In genomic region chr2:29696207-29696800, GRCm38 (mm10) we compare ENCODE assay signal across 36 mouse cellular contexts. TPM values are rescaled to one million over a fixed set of nuclear protein-coding genes. Genes with fewer than 3 reads are reported as not detected.
DNase-seq lines count a peak whose midpoint lies in the region; ATAC-seq and TF ChIP-seq lines count a peak whose summit lies in the region.
"Had no signal": no experiment of that assay in that cellular context is flagged by ENCODE, and none has a peak within 500 bp of the region (broad histone marks: within the 10 kb centered on the region; RNA-seq: fewer than 3 reads in every experiment).

No protein-coding gene starts in this region.

- peak; percentile 9 for DNase-seq in kidney, postnatal 0 days (ENCODE audit: low spot score)
- no peak for DNase-seq in kidney, adult 9 months
- peak; percentile 71 to 77 for DNase-seq in kidney, postnatal 4 days
- DNase-seq in kidney, adult 18-20 months, result no peak
- DNase-seq in CH12.LX (ENCODE audit: extremely low read depth), result no peak
- no peak for DNase-seq in ES-E14 (ENCODE audit: low read depth, low spot score)
- DNase-seq in layer of hippocampus, postnatal 14 days (ENCODE audit: low spot score in 2 of 2), result no peak
- DNase-seq: adrenal gland, adult 8-10 months; adrenal gland, postnatal 25 days; cerebellum, adult 11-12 months; cerebellum, adult 8-10 months; cerebellum, postnatal 10 days; cerebellum, postnatal 36 days; embryo, embryonic 11 days; gastrocnemius, adult 2 months; gastrocnemius, postnatal 14 days; heart, adult 11 months had no signal

- H3K79me2 ChIP-seq in CH12.LX (replicated peaks; ENCODE audit: control insufficient read depth, extremely low read depth, insufficient read depth, poor library complexity, severe bottlenecking), result peaks cover 42% of the 10 kb centered on the region

- dilution Hi-C loops in CH12.LX (cut with MboI; ENCODE audit: extremely low pct_ligation_motif_present, extremely low pct_unique_long_range_greater_than_20kb, low sequenced_read_pairs), result no loop called here

- no peak for TF ChIP-seq CTCF in kidney, postnatal 0 days (IDR thresholded peaks at IDR 0.05; ENCODE audit: low read depth)
- no peak for TF ChIP-seq CTCF in CH12.LX (conservative IDR thresholded peaks at IDR 0.05 in 1 of 2, IDR thresholded peaks at IDR 0.05 in 1 of 2; ENCODE audit: low read depth in 2 of 2, low read length in 2 of 2)

- ATAC-seq in kidney, postnatal 0 days (replicated peaks; ENCODE audit: low FRiP score, low read depth), result no peak
- ATAC-seq in forebrain, embryonic 12.5 days (ENCODE audit: low FRiP score), result no peak
- ATAC-seq: activated CD4-positive, CD25-positive, alpha-beta regulatory T cell, adult 4 months; CD4-positive, CD25-positive, alpha-beta regulatory T cell, adult 4 months; forebrain, embryonic 13.5 days; forebrain, embryonic 16.5 days had no signal

- no peaks in the 10 kb centered on the region for H3K4me1 ChIP-seq in kidney, postnatal 0 days (replicated peaks; ENCODE audit: insufficient read depth, low read length)
- H3K4me1 ChIP-seq in CH12.LX (ENCODE audit: control insufficient read depth in 1 of 2, insufficient read depth in 2 of 2), result peaks cover 49 to 100% of the 10 kb centered on the region in 2 experiments
- peaks cover 5 to 6% of the 10 kb centered on the region in 2 experiments; a peak in 3 of 4 replicates for H3K4me1 ChIP-seq in ES-E14 (ENCODE audit: control insufficient read depth in 2 of 2, insufficient read depth in 2 of 2, low read length in 2 of 2, poor library complexity in 1 of 2)
- no peaks in the 10 kb centered on the region for H3K4me1 ChIP-seq in forebrain, embryonic 12.5 days
- H3K4me1 ChIP-seq: embryonic facial prominence, embryonic 10.5 days; embryonic facial prominence, embryonic 13.5 days; forebrain, embryonic 13.5 days; hindbrain, embryonic 12.5 days; hindbrain, embryonic 15.5 days had no signal

- no peak for TF ChIP-seq RAD21 in CH12.LX (IDR thresholded peaks at IDR 0.05; ENCODE audit: low read depth, low read length)

- TF ChIP-seq EP300 in CH12.LX (IDR thresholded peaks at IDR 0.05; ENCODE audit: low read length), result no peak

- H3K4me2 ChIP-seq in kidney, postnatal 0 days (ENCODE audit: low read length), result no peak overlapping the region
- no peak overlapping the region for H3K4me2 ChIP-seq in CH12.LX (ENCODE audit: insufficient read depth, low read depth, poor library complexity, severe bottlenecking)
- no peak overlapping the region for H3K4me2 ChIP-seq in forebrain, embryonic 12.5 days
- H3K4me2 ChIP-seq: embryonic facial prominence, embryonic 13.5 days; forebrain, embryonic 13.5 days; heart, embryonic 11.5 days; hindbrain, embryonic 12.5 days; hindbrain, embryonic 15.5 days had no signal

- in situ Hi-C loops in CH12.LX (cut with MboI; ENCODE audit: low pct_ligation_motif_present, low pct_unique_long_range_greater_than_20kb, low sequenced_read_pairs), result no loop called here
- in situ Hi-C loops in ES-E14 (cut with MboI; ENCODE audit: low sequenced_read_pairs in 2 of 2, unreplicated experiment in 2 of 2), result no loop called here

- no peak overlapping the region for H3K4me3 ChIP-seq in kidney, postnatal 0 days (replicated peaks; ENCODE audit: low read depth, low read length)
- H3K4me3 ChIP-seq in CH12.LX (replicated peaks in 1 of 3; ENCODE audit: low read depth in 2 of 3, low read length in 2 of 3, poor library complexity in 1 of 3), result no peak overlapping the region
- no peak overlapping the region for H3K4me3 ChIP-seq in ES-E14 (ENCODE audit: insufficient read depth in 1 of 2, low read depth in 1 of 2, low read length in 2 of 2, poor library complexity in 1 of 2, severe bottlenecking in 1 of 2)
- H3K4me3 ChIP-seq in forebrain, embryonic 12.5 days (replicated peaks), result no peak overlapping the region
- H3K4me3 ChIP-seq: embryonic facial prominence, embryonic 10.5 days; embryonic facial prominence, embryonic 13.5 days; erythroblast, embryonic 14.5 days; forebrain, embryonic 13.5 days; gastrocnemius, adult 2 months; hindbrain, embryonic 12.5 days; hindbrain, embryonic 15.5 days had no signal

- WGBS in kidney, postnatal 0 days, result 45% methylated on average over 7 of the region's 7 CpGs
- 87% methylated on average over 7 of the region's 7 CpGs for WGBS in forebrain, embryonic 12.5 days

- TF ChIP-seq POLR2A in CH12.LX (IDR thresholded peaks at IDR 0.05; ENCODE audit: low read depth, low read length), result no peak

- no peaks in the 10 kb centered on the region for H3K27me3 ChIP-seq in kidney, postnatal 0 days (ENCODE audit: insufficient read depth, low read length)
- no peaks in the 10 kb centered on the region for H3K27me3 ChIP-seq in CH12.LX (replicated peaks)
- no peaks in the 10 kb centered on the region for H3K27me3 ChIP-seq in forebrain, embryonic 12.5 days
- H3K27me3 ChIP-seq: embryonic facial prominence, embryonic 13.5 days; forebrain, embryonic 13.5 days; hindbrain, embryonic 12.5 days; hindbrain, embryonic 15.5 days had no signal

- H3K9me3 ChIP-seq in kidney, postnatal 0 days (replicated peaks; ENCODE audit: low read length), result no peaks in the 10 kb centered on the region
- H3K9me3 ChIP-seq in CH12.LX (replicated peaks; ENCODE audit: low read length) (peaks cover 3% of the 10 kb centered on the region), ES-E14 (ENCODE audit: control insufficient read depth, insufficient read depth, low read depth, low read length) (no peaks in the 10 kb centered on the region)
- H3K9me3 ChIP-seq in forebrain, embryonic 12.5 days, result no peaks in the 10 kb centered on the region
- H3K9me3 ChIP-seq: embryonic facial prominence, embryonic 10.5 days; embryonic facial prominence, embryonic 13.5 days; forebrain, embryonic 13.5 days; G1E; hindbrain, embryonic 12.5 days; hindbrain, embryonic 15.5 days had no signal

- H3K36me3 ChIP-seq in kidney, postnatal 0 days (ENCODE audit: insufficient read depth, low read length), result peaks cover 27% of the 10 kb centered on the region
- H3K36me3 ChIP-seq in CH12.LX (replicated peaks in 1 of 2; ENCODE audit: control insufficient read depth in 1 of 2, insufficient read depth in 1 of 2, low read length in 1 of 2) (peaks cover 71 to 88% of the 10 kb centered on the region in 2 experiments), ES-E14 (ENCODE audit: control insufficient read depth, insufficient read depth, low read length, poor library complexity, severe bottlenecking) (peaks cover 37% of the 10 kb centered on the region)
- H3K36me3 ChIP-seq in forebrain, embryonic 12.5 days (replicated peaks), result peaks cover 79% of the 10 kb centered on the region

- H3K9ac ChIP-seq in kidney, postnatal 0 days (ENCODE audit: low read depth, low read length), result no peak overlapping the region
- H3K9ac ChIP-seq in CH12.LX (ENCODE audit: insufficient read depth, low read depth), result no peak overlapping the region
- no peak overlapping the region for H3K9ac ChIP-seq in ES-E14 (ENCODE audit: insufficient read depth, low read depth, low read length, poor library complexity, severe bottlenecking)
- H3K9ac ChIP-seq in forebrain, embryonic 12.5 days, result no peak overlapping the region
- H3K9ac ChIP-seq: embryonic facial prominence, embryonic 13.5 days; forebrain, embryonic 13.5 days; hindbrain, embryonic 12.5 days; hindbrain, embryonic 15.5 days had no signal

- no peak overlapping the region for H3K27ac ChIP-seq in kidney, postnatal 0 days
- H3K27ac ChIP-seq in CH12.LX (ENCODE audit: insufficient read depth, low read depth) (peak overlapping the region; percentile 7), ES-E14 (ENCODE audit: insufficient read depth, low read depth, low read length, poor library complexity, severe bottlenecking) (no peak overlapping the region)
- H3K27ac ChIP-seq in forebrain, embryonic 12.5 days, result no peak overlapping the region
- H3K27ac ChIP-seq: embryonic facial prominence, embryonic 10.5 days; embryonic facial prominence, embryonic 13.5 days; forebrain, embryonic 13.5 days; gastrocnemius, adult 2 months; hindbrain, embryonic 12.5 days; hindbrain, embryonic 15.5 days had no signal

TF ChIP-seq in CH12.LX, 34 proteins besides CTCF, POLR2A, EP300 and RAD21:
- TF ChIP-seq IRF4 (IDR thresholded peaks at IDR 0.05; ENCODE audit: low read depth, low read length) (no peak), MAFK (IDR thresholded peaks at IDR 0.05; ENCODE audit: insufficient replicate concordance, low read length) (peak; percentile 92)

TF ChIP-seq in ES-E14, 5 proteins besides CTCF, POLR2A, EP300 and RAD21:
- TF ChIP-seq CHD2 (IDR thresholded peaks at IDR 0.05; ENCODE audit: low read depth, low read length) (no peak), MAFK (IDR thresholded peaks at IDR 0.05; ENCODE audit: insufficient read depth, low read depth, low read length) (peak; percentile 95)
TF ChIP-seq in ES-E14: peak in this region for 1.

RNA-seq across cellular contexts. Expression of gene Gm13420, which starts 55.2 kb away (rescaled TPM):
- 3.8 and 4.5 TPM in 2 replicates for polyA plus RNA-seq in kidney, postnatal 0 days (2015; fragmentation: Nextera tagmentation; extraction: Ambion mirVana)
- total RNA-seq in CH12.LX (2012; rRNA removed) (not detected in 2 replicates), CH12.LX (2014; rRNA removed) (not detected in 2 replicates), ES-E14 (2012; rRNA removed) (0.27 and 0.42 TPM in 2 replicates)
- polyA plus RNA-seq in CH12.LX (2012; ENCODE audit: insufficient read length, low read depth), result not detected in 2 replicates
- 1 to 10 TPM in 1 of 2 experiments, under 1 TPM in 1; 0.60 to 1.4 TPM for total RNA-seq in layer of hippocampus, postnatal 14 days (2021)
- not detected in 2 replicates for polyA plus RNA-seq in forebrain, embryonic 12.5 days (2016; fragmentation: Nextera tagmentation; extraction: Ambion mirVana)
- total RNA-seq: adrenal gland, postnatal 25 days; G1E; gastrocnemius, adult 2 months; gastrocnemius, postnatal 14 days; gastrocnemius, postnatal 4 days; heart, adult 8-10 months; heart, postnatal 25 days; hematopoietic stem cell, adult 5-6 weeks had no signal
- polyA plus RNA-seq: C2C12; embryonic facial prominence, embryonic 10.5 days; embryonic facial prominence, embryonic 13.5 days; erythroblast, embryonic 14.5 days; forebrain, embryonic 13.5 days; forebrain, embryonic 16.5 days; G1E; heart, embryonic 11.5 days; heart, embryonic 14.5 days; heart, postnatal 0 days; hindbrain, embryonic 12.5 days had no signal

Comparison
In these comparisons a context has a peak if more than half of its experiments do, and no peak if none do; other contexts are left out.
1. DNase-seq: peak in kidney, postnatal 0 days (single experiment) and kidney, postnatal 4 days (2 of 2); none in kidney, adult 9 months (single experiment), kidney, adult 18-20 months (single experiment), CH12.LX (single experiment), ES-E14 (single experiment) and layer of hippocampus, postnatal 14 days (0 of 2).